Mouse (Mus musculus) gonadal fat pad, adult 2 months (tissue): ENCODE measurements at regions not wholly inside any gene's neighbourhood (a gene's known extent, or its start where the extent isn't known, plus 50 kb on each side); places are given as distances from the start of the nearest gene placed in this dataset.
"Not testable (repeated sequence)": the region's sequence is repeated elsewhere in the genome, so short reads cannot be mapped to it uniquely, and the experiment has no call there.

Experiments used
- DNase-seq: peaks from one replicate; pipeline ENCODE4 v3.0.0-alpha.2; 2012; ENCODE audit warnings: low read depth

GRCm38 (mm10) chr1:7388627-7389026, 2580.9 kb downstream of the Gm37988 start:
- DNase-seq, result no peak

GRCm38 (mm10) chr1:7393508-7393907, 2585.8 kb downstream of the Gm37988 start:
- DNase-seq, result no peak

- DNase-seq, result no peak
These were observed 2586.5 kb downstream of the Gm37988 start for GRCm38 (mm10) chr1:7394161-7394560.

- DNase-seq, result no peak
These were observed 2587.8 kb downstream of the Gm37988 start for GRCm38 (mm10) chr1:7395527-7395926.

DNA sequence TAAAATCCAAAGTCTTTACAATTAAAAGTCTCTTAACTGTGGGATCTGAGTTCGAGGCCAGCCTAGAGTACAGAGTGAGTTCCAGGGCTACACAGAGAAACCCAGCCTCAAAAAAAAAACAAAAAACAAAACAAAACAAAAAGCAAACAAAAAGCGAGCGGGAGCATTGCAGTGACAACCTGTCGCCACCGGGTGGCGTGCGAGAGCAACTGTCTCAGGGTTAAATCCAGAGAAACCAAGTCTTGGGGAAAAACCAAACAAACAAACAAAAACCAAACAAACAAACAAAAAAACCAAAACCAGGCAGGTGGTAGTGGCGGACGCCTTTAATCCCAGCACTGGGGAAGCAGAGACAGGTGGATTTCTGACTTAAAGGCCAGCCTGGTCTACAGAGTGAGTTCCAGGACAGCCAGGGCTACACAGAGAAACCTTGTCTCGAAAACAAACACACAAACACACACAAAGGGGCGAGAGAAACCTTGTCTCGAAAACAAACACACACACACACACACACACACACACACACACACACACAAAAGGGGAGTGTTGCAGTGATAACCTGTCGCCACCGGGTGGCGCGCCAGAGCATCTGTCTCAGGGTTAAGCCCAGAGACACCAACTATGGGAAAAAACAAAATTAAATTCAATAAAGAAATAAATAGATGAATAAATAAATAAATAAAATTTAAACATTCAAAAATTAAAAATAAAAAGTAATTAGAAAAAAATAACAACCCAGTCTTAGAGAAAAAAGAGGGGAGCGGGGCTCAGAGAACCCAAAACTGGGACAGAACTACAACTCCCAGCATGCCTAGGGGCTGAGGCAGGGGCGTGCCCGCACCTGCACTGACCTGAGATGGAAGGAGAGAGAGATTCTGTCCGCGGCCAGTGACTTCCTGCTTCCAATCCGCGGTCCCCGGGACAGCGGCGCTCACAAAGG, 2589.4 kb downstream of the Gm37988 start:
- DNase-seq, result peak; percentile 54

DNA sequence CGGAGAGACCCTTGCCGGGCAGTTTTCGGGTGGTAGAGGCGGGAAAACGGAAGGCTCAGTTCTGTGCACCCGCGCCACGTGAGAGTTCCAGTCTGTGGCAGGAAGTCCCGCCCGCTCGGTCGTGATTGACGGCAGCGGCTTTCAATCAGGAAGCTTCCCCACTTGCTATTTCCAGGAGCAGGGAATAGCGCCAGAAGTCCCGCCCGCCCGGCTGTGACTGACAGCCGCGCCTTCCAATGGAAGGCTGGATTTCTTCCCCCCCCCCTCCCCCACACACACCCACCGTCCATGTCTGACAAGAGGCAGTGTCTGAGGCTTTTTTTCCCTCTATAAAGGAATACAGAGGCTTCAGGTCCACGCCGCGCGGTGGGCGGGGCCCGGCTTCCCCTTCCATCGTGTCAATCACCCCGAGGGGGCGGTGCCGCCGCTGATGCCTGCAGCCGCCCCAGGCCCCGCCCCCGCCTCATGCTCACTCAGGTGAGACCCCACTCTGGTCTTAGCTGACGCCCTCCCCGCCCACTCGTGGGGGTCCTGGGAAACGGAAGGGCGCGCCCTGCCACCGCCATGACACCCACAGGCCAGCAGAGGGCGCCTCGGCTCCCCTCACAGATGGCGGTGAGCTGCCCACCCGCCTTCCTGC, 2590.2 kb downstream of the Gm37988 start:
- peak; percentile 79 for DNase-seq

GRCm38 (mm10) chr1:7398678-7399218, 2591.1 kb downstream of the Gm37988 start:
- no peak for DNase-seq

DNA sequence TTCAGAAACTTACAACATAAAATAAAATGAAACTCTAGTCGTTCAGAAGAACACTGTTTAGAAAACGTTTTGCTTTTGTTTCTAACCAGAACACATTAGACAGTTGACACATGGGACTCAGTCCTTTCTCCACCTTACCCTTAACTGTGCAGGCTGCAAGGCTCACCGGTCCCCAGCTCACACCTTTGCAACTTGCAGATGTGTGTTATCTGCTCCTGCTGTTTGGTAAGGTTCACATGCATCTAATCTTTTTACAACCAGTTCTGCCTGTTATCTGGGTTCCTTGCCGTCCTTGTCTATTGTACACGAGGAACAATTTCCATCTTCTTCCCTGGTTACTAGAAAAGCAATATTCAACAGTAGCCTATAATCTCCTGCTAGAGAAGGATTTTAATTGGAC, 2598.0 kb downstream of the Gm37988 start:
- not testable (repeated sequence) for DNase-seq

DNA sequence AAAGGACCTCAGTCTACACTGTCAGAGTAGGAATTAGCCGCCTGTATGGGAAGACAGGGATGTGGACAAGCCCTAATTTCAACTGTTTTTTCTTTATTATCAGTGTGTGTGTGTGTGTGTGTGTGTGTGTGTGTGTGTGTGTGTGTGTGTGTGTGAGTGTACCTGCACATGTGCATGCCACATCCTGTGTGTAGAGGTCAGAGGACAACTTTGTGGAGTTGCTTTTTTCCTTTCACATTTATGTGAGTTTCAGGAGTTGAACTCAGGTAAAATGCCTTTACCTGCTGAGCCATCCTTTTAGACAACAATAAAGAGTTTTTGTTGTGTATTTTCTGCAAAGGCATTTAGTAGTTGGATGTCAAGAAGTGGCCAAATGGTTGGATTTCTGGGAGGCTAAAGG, 2606.8 kb downstream of the Gm37988 start:
- DNase-seq, result no peak

GRCm38 (mm10) chr1:7451660-7452155, 2644.0 kb downstream of the Gm37988 start:
- DNase-seq, result no peak

- no peak for DNase-seq
These were observed 2647.2 kb downstream of the Gm37988 start for GRCm38 (mm10) chr1:7454931-7455330.

- DNase-seq, result no peak
These were observed 2650.2 kb downstream of the Gm37988 start for GRCm38 (mm10) chr1:7457895-7458294.

DNA sequence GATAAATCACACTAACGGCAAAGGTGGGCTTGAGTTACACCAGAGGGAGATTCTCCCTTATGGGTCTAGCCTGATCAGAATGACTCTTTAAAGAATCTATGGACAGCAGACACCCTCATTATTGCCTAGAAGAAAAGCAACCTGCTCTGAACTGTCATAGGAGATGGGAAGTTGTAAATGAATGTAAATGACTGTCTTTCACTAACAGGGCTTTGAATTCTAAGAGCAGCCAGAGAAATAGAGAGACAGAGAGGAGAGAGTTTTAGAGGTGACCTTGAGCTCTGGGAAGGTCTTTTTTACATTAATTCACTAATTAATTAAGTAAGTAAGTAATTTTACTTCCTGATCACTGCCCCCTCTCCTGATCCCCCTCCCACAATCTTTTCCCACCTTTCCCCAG, 2686.4 kb downstream of the Gm37988 start:
- no peak for DNase-seq

DNA sequence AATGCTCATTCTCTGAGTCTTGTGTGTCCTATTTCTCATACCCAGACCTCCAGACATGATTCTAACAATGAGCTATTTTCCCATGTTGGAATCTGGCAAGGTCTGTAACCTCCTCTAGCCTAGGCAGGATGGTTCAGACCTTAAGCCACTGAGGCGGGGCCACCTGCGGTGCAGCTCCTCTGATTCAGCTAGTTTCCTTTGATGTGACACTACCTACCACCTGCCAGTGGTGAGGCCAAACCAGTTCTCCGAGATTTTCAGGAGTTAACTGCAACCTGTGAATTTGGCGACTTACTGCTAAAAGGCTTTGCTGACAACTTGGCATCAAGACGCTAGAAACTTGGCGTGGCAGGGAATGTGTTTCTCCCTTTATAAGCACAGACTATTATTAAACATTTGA, 2691.3 kb downstream of the Gm37988 start:
- DNase-seq, result peak; percentile 28

DNA sequence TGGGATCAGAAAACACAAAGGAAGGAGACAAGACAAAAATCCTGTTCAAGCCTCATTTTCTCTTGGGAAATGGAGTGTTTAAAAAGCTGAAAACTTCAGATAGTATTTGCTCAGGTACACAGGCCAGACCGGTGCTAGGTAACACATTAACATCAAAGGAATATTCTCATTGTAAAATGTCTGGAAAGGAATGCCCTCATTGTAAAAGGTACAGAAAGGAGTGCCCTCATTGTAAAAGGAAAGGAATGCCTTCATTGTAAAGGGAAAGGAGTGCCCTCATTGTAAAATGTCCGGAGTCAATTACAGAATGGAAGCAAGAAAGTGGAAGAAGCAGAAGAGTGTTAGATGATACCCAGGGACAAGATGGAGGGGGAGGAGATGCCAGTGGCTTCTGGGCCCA, 2694.7 kb downstream of the Gm37988 start:
- DNase-seq, result no peak

- no peak for DNase-seq
These were observed 2711.1 kb downstream of the Gm37988 start for GRCm38 (mm10) chr1:7518791-7519190.

DNA sequence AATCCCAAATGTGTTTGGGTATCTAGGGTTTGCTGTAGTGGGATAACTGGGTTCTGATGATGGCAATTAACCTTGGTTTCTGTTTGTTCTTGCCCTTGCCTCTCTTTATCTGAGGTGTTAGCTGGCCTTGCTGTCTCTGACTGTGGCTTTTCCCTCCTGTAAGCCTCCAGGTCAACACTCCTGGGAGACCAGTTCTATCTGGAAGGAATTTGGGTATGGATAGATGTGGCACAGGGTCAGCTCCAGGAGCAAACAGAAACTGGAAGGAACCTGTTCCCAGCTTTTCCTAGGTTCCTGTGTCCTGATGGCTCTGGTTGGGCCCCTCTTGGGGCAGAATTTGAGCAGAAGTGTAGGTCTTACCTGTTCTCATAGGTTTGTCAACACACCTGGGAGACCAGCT, 2725.8 kb downstream of the Gm37988 start:
- no peak for DNase-seq

DNA sequence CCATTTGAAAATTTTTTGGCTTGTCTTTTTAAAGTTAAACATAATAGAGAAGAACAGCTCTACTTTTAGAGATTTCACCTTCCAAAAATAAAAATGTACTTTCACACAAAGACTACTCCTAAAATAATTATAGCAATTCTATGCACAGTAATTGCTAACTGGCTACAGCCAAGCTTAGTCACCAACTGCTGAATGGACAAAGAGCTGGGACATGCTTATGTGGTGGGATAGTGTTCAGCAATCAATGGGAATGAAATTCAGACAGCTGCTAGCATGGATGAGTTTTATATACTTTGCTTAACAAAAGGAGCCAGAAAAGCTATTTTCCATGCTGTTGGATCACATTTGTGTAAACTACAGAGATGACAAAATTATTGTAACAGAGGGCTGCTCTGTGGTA, 2727.5 kb downstream of the Gm37988 start:
- DNase-seq, result no peak

GRCm38 (mm10) chr1:7543492-7543891, 2735.8 kb downstream of the Gm37988 start:
- no peak for DNase-seq

GRCm38 (mm10) chr1:7548261-7548660, 2740.6 kb downstream of the Gm37988 start:
- DNase-seq, result no peak

DNA sequence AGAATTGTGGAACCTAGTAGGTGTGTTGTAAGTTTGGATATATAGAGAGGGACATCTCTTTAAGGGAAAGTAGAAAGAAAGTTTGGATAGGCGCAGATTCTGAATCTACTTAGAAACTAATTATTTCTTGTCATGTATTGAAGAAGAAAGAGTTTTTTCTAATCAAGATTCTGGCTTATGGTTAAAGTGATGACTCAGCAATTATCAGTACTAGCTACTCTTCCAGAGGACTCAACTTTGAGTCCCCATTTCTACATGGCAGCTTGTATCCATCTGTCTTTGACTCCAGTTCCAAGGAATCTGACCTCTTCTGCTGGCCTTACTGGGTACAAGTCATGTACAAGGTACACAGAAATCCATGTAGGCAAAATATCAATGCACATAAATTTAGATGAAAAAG, 2767.1 kb downstream of the Gm37988 start:
- DNase-seq, result no peak

DNA sequence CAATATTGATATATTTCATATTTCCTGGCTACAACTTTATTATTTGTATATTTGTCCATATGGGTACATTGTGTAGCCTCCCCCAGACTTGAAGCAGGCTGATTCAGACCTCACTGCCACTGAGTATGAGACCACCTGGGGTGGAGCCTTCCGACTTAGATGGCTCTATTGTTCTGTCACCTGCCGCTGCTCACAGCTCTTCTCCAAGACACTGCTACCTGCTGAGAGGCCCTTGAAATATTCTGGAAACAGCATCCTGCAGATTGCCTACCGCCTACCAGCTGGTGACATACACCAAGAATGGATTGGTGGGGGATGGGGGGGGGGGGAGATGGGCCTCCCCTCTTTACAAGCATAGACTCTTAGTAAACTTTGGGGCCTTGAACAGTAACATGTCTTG, 2778.7 kb downstream of the Gm37988 start:
- no peak for DNase-seq

DNA sequence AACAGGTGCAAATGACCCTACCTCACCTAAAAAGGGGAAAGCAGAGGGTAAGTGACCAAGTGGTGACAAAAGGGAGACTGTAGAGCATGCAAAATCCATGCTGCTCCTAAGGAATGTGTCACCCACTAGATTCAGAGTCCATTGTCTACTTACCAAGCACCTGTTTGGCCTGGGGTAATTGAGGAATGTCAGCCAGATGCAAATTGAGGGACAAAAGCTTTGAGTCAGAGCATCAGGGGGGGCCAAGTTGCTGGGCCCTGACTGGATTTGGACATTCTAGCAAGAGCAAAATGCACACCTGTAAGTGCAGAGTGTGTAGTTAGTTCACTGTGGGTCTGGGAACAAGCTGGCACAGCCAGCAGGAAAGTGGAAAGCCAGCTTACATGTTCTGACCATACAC, 2783.6 kb downstream of the Gm37988 start:
- DNase-seq, result no peak
